Mouse (Mus musculus) brain, embryonic 14.5 days (tissue): Measurements from ENCODE around the gene Tacc2.

Source experiments
- CTCF ChIP-seq: fragments of 200-500 bp; IDR thresholded peaks from 2 replicates; pipeline ENCODE4 v1.5.1; 2012; ENCODE audit warnings: inconsistent platforms, mild to moderate bottlenecking, moderate library complexity, borderline replicate concordance; ENCODE audit not compliant: insufficient read depth, insufficient read length; ENCODE audit errors: extremely low read depth
- POLR2A ChIP-seq: fragments of 200-500 bp; IDR thresholded peaks from 2 replicates; pipeline ENCODE4 v1.6.1; 2012; ENCODE audit warnings: mild to moderate bottlenecking, inconsistent platforms, borderline replicate concordance; ENCODE audit not compliant: poor library complexity, insufficient read depth, insufficient read length, severe bottlenecking; ENCODE audit errors: extremely low read depth

DNA sequence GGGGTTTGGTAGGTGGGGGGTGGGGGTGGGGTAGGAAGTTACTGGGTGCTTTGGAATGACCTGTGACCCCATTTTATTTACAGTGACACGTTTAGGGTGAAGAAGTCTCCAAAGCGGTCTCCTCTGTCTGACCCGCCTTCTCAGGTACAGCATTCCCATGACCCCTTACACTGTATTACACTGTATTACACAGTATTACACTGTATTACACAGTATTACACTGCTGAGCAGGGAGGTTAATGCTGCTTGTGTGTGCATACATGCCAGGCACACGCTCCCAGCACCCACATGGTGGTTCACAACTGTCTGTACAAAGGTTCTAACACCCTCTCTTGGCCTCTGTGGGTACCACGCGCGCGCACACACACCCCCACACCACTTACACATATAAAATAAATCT lies 156.2 kb downstream of the Tacc2 start:
- TF ChIP-seq CTCF (no peak), POLR2A (no peak)
